Mouse (Mus musculus) cerebellum, adult 2 months (tissue): ENCODE results near the gene Fam185a. TPM values are rescaled to one million over a fixed set of nuclear protein-coding genes. Genes with fewer than 3 reads are reported as not detected.

Experiments
- DNase-seq, 2 experiments: peaks; one replicate each; pipeline ENCODE4 v3.0.0; 2021
- H3K27ac ChIP-seq: fragments of 200-500 bp; 2 replicates; pipeline ENCODE4 v1.5.1; 2012; ENCODE audit warnings: low read length, control low read depth, inconsistent platforms; ENCODE audit not compliant: insufficient read depth
- H3K27me3 ChIP-seq: fragments of 200-500 bp; 2 replicates; pipeline ENCODE4 v1.6.1; 2012; ENCODE audit warnings: inconsistent platforms, mild to moderate bottlenecking, low read length, moderate library complexity; ENCODE audit not compliant: control insufficient read depth, insufficient read depth
- H3K4me1 ChIP-seq: fragments of 200-500 bp; 2 replicates; pipeline ENCODE4 v1.6.1; 2011; ENCODE audit warnings: low read length; ENCODE audit not compliant: control insufficient read depth, insufficient read depth
- H3K4me3 ChIP-seq: fragments of 200-500 bp; replicated peaks from 2 replicates; pipeline ENCODE3; 2011; ENCODE audit warnings: mild to moderate bottlenecking, low read depth, low read length, control low read depth; ENCODE audit not compliant: insufficient read depth
- CTCF ChIP-seq: fragments of 200-500 bp; IDR thresholded peaks from 2 replicates; pipeline ENCODE4 v1.5.1; 2011; ENCODE audit warnings: low read depth, mild to moderate bottlenecking, control low read depth, low read length, moderate library complexity, borderline replicate concordance; ENCODE audit not compliant: insufficient read depth
- POLR2A ChIP-seq: fragments of 200-500 bp; IDR thresholded peaks from 2 replicates; pipeline ENCODE4 v1.6.1; 2011; ENCODE audit warnings: low read length, control low read depth, borderline replicate concordance; ENCODE audit not compliant: insufficient read depth
- WGBS: fragments of 180-500 bp; shearing (Covaris S2); methylation state at CpG from one replicate; pipeline ENCODE4 v1.1.7; 2018; 5-methylcytosine and 5-hydroxymethylcytosine counted together
- polyA plus RNA-seq: library from polyadenylated mRNA; depleted of rRNA; stranded (reverse); fragments of >200 nt; gene quantifications from 2 replicates; pipeline ENCODE4 v1.2.3, GENCODE M21; 2012

Gene Fam185a
- polyA plus RNA-seq, 1 experiment = 8.0 TPM

GRCm38 (mm10) chr5:21500941-21501340 lies 76.2 kb downstream of the Fam185a start:
- no peaks in the 10 kb centered on the region for H3K27me3 ChIP-seq
- H3K27ac ChIP-seq = no peak overlapping the region
- no peak for DNase-seq
- no peak overlapping the region for H3K4me3 ChIP-seq
- WGBS = 89% methylated on average over 2 of the region's 2 CpGs
- no peaks in the 10 kb centered on the region for H3K4me1 ChIP-seq
- TF ChIP-seq CTCF (no peak), POLR2A (no peak)

GRCm38 (mm10) chr5:21502936-21503610 lies 78.3 kb downstream of the Fam185a start:
- H3K27ac ChIP-seq = no peak overlapping the region
- H3K4me1 ChIP-seq = no peaks in the 10 kb centered on the region
- DNase-seq = no peak
- no peak for TF ChIP-seq POLR2A
- no peak for TF ChIP-seq CTCF
- WGBS = 85% methylated on average over 13 of the region's 13 CpGs
- no peaks in the 10 kb centered on the region for H3K27me3 ChIP-seq
- H3K4me3 ChIP-seq = no peak overlapping the region

- H3K4me1 ChIP-seq = no peaks in the 10 kb centered on the region
- no peak overlapping the region for H3K27ac ChIP-seq
- H3K4me3 ChIP-seq = no peak overlapping the region
- TF ChIP-seq POLR2A (no peak), CTCF (no peak)
- DNase-seq = no peak
- no peaks in the 10 kb centered on the region for H3K27me3 ChIP-seq
- 92% methylated on average over 8 of the region's 8 CpGs for WGBS
These were observed 80.4 kb downstream of the Fam185a start for GRCm38 (mm10) chr5:21505159-21505558.

- Histone ChIP-seq H3K27me3 (no peaks in the 10 kb centered on the region), H3K27ac (no peak overlapping the region), H3K4me3 (no peak overlapping the region), H3K4me1 (no peaks in the 10 kb centered on the region)
- no peak for DNase-seq
- WGBS = 74% methylated on average over 1 of the region's 1 CpGs
- TF ChIP-seq POLR2A (no peak), CTCF (no peak)
These were observed 82.1 kb downstream of the Fam185a start for GRCm38 (mm10) chr5:21506887-21507286.

GRCm38 (mm10) chr5:21509801-21510200 lies 85.0 kb downstream of the Fam185a start:
- H3K27ac ChIP-seq = no peak overlapping the region
- no peak for TF ChIP-seq POLR2A
- TF ChIP-seq CTCF = no peak
- no peak for DNase-seq
- WGBS = 77% methylated on average over 4 of the region's 4 CpGs
- no peaks in the 10 kb centered on the region for H3K27me3 ChIP-seq
- H3K4me3 ChIP-seq = no peak overlapping the region
- no peaks in the 10 kb centered on the region for H3K4me1 ChIP-seq

GRCm38 (mm10) chr5:21513363-21513762 lies 88.6 kb downstream of the Fam185a start:
- Histone ChIP-seq H3K4me3 (no peak overlapping the region), H3K27me3 (no peaks in the 10 kb centered on the region), H3K4me1 (no peaks in the 10 kb centered on the region), H3K27ac (no peak overlapping the region)
- TF ChIP-seq POLR2A = no peak
- 46% methylated on average over 10 of the region's 10 CpGs for WGBS
- DNase-seq = no peak

GRCm38 (mm10) chr5:21517562-21517961 lies 92.8 kb downstream of the Fam185a start:
- Histone ChIP-seq H3K4me1 (no peaks in the 10 kb centered on the region), H3K27me3 (no peaks in the 10 kb centered on the region), H3K4me3 (no peak overlapping the region), H3K27ac (no peak overlapping the region)
- no peak for DNase-seq
- 93% methylated on average over 2 of the region's 2 CpGs for WGBS
- TF ChIP-seq POLR2A (no peak), CTCF (no peak)

GRCm38 (mm10) chr5:21518207-21518606 lies 93.4 kb downstream of the Fam185a start:
- H3K27me3 ChIP-seq = no peaks in the 10 kb centered on the region
- DNase-seq = no peak
- WGBS = 75% methylated on average over 4 of the region's 4 CpGs
- no peaks in the 10 kb centered on the region for H3K4me1 ChIP-seq
- no peak for TF ChIP-seq POLR2A
- TF ChIP-seq CTCF = no peak
- H3K4me3 ChIP-seq = no peak overlapping the region
- H3K27ac ChIP-seq = no peak overlapping the region

GRCm38 (mm10) chr5:21519166-21519565 lies 94.4 kb downstream of the Fam185a start:
- Histone ChIP-seq H3K27ac (no peak overlapping the region), H3K4me1 (no peaks in the 10 kb centered on the region), H3K27me3 (no peaks in the 10 kb centered on the region), H3K4me3 (no peak overlapping the region)
- 82% methylated on average over 3 of the region's 3 CpGs for WGBS
- no peak for DNase-seq
- no peak for TF ChIP-seq POLR2A
- no peak for TF ChIP-seq CTCF
